Mouse (Mus musculus) neural tube, embryonic 11.5 days (tissue): Measurements from ENCODE around the gene Nsfl1c. TPM values are rescaled to one million over a fixed set of nuclear protein-coding genes. Genes with fewer than 3 reads are reported as not detected.
A peak's percentile ranks its signal among the peaks of the same experiment; 100 is the strongest.

Source experiments
- ATAC-seq: fragments of 200-750 bp; cut with Nextera tagmentation; 2 replicates; pipeline ENCODE4 v1.8.0; 2017; ENCODE audit warnings: moderate number of reproducible peaks, mild to moderate bottlenecking, moderate TSS enrichment, moderate library complexity; ENCODE audit not compliant: insufficient read depth, low FRiP score, low TSS enrichment
- DNase-seq: peaks from one replicate; pipeline ENCODE4 v3.0.0-alpha.2; 2015; ENCODE audit warnings: low spot score
- H3K27ac ChIP-seq: fragments of 300-500 bp; sonication (generic); 2 replicates; pipeline ENCODE4 v1.5.1; 2014; ENCODE audit warnings: low read depth, mild to moderate bottlenecking, low read length
- H3K27me3 ChIP-seq: fragments of 300-500 bp; sonication (generic); 2 replicates; pipeline ENCODE4 v1.6.1; 2014; ENCODE audit warnings: mild to moderate bottlenecking, low read length, mixed read lengths; ENCODE audit not compliant: control insufficient read depth, insufficient read depth
- H3K36me3 ChIP-seq: fragments of 300-500 bp; sonication (generic); 2 replicates; pipeline ENCODE4 v1.6.1; 2014; ENCODE audit warnings: mild to moderate bottlenecking, low read length, moderate library complexity, mixed read lengths; ENCODE audit not compliant: control insufficient read depth, insufficient read depth
- H3K4me1 ChIP-seq: fragments of 300-500 bp; sonication (generic); 2 replicates; pipeline ENCODE4 v1.6.1; 2014; ENCODE audit warnings: low read length, mixed read lengths; ENCODE audit not compliant: control insufficient read depth, insufficient read depth
- H3K4me2 ChIP-seq: fragments of 300-500 bp; sonication (generic); 2 replicates; pipeline ENCODE4 v1.6.1; 2014; ENCODE audit warnings: low read depth, mild to moderate bottlenecking, moderate library complexity
- H3K4me3 ChIP-seq: fragments of 300-500 bp; sonication (generic); 2 replicates; pipeline ENCODE4 v1.5.1; 2014; ENCODE audit warnings: low read depth, low read length
- H3K9ac ChIP-seq: fragments of 300-500 bp; sonication (generic); 2 replicates; pipeline ENCODE4 v1.6.1; 2014; ENCODE audit warnings: mild to moderate bottlenecking, low read length
- H3K9me3 ChIP-seq: fragments of 300-500 bp; sonication (generic); 2 replicates; pipeline ENCODE4 v1.6.1; 2016; ENCODE audit warnings: low read length; ENCODE audit not compliant: control insufficient read depth
- WGBS: fragments of 180-500 bp; shearing (Covaris S2); extraction: QIAGEN DNeasy Blood & Tissue Kit; methylation state at CpG from one replicate; pipeline ENCODE4 v1.1.7; 2014; 5-methylcytosine and 5-hydroxymethylcytosine counted together
- polyA plus RNA-seq: library from polyadenylated mRNA; unstranded; fragments of >200 nt; fragmentation: Nextera tagmentation; extraction: Ambion mirVana; gene quantifications from 2 replicates; pipeline ENCODE4 v1.2.1, GENCODE M21; 2014

The Nsfl1c gene
- polyA plus RNA-seq, 1 experiment from 2014 or later: 297 TPM

GRCm38 (mm10) chr2:151536618-151536974 lies 42.6 kb downstream of the Nsfl1c start:
- no peak for ATAC-seq

GRCm38 (mm10) chr2:151538646-151539045 lies 44.7 kb downstream of the Nsfl1c start:
- no peak for DNase-seq
- no peak overlapping the region for H3K9ac ChIP-seq
- 62% methylated on average over 4 of the region's 4 CpGs for WGBS
- H3K27ac ChIP-seq: no peak overlapping the region
- H3K4me1 ChIP-seq: 0 out of 2 replicates have a peak, but pooled peaks cover 4% of the 10 kb centered on the region
- no peaks in the 10 kb centered on the region for H3K36me3 ChIP-seq
- ATAC-seq: no peak
- no peaks in the 10 kb centered on the region for H3K27me3 ChIP-seq
- no peak overlapping the region for H3K4me3 ChIP-seq
- no peaks in the 10 kb centered on the region for H3K9me3 ChIP-seq
- H3K4me2 ChIP-seq: no peak overlapping the region

More at GRCm38 (mm10) chr2:151536618-151536974, 42.6 kb downstream of the Nsfl1c start:
- Histone ChIP-seq H3K9me3 (no peaks in the 10 kb centered on the region), H3K4me3 (no peak overlapping the region), H3K4me2 (no peak overlapping the region), H3K4me1 (0 out of 2 replicates have a peak, but pooled peaks cover 3% of the 10 kb centered on the region), H3K27ac (no peak overlapping the region), H3K27me3 (no peaks in the 10 kb centered on the region), H3K36me3 (no peaks in the 10 kb centered on the region), H3K9ac (no peak overlapping the region)
- no peak for DNase-seq
- WGBS: 85% methylated on average over 5 of the region's 5 CpGs

GRCm38 (mm10) chr2:151542323-151543062 lies 48.5 kb downstream of the Nsfl1c start, which contains the start of gene Fkbp1a:
Gene Fkbp1a (plus strand): TSS chr2:151542483.
- under 1% methylated on average over 71 of the region's 93 CpGs for WGBS
- Histone ChIP-seq H3K9me3 (no peaks in the 10 kb centered on the region), H3K4me3 (peak within 1 kb of the TSS; percentile 97)

GRCm38 (mm10) chr2:151543063-151543895 lies 49.3 kb downstream of the Nsfl1c start:
- Histone ChIP-seq H3K4me3 (peak overlapping the region; percentile 97), H3K27me3 (no peaks in the 10 kb centered on the region)
- peak; percentile 59 for DNase-seq

More at GRCm38 (mm10) chr2:151542323-151543062, 48.5 kb downstream of the Nsfl1c start, which contains the start of gene Fkbp1a:
- no peaks in the 10 kb centered on the region for H3K27me3 ChIP-seq
- peak; percentile 97 for DNase-seq
- peak within 1 kb of the TSS; percentile 92 for H3K9ac ChIP-seq
- H3K4me1 ChIP-seq: 0 out of 2 replicates have a peak, but pooled peaks cover 4% of the 10 kb centered on the region
- no peaks in the 10 kb centered on the region; the same call in 1 of the 2 replicates for H3K36me3 ChIP-seq
- H3K27ac ChIP-seq: peak within 1 kb of the TSS; percentile 83
- peak; percentile 95 for ATAC-seq
- peak within 1 kb of the TSS; percentile 75 for H3K4me2 ChIP-seq

GRCm38 (mm10) chr2:151544673-151545072 lies 50.7 kb downstream of the Nsfl1c start:
- DNase-seq (no peak), ATAC-seq (no peak)
- no peak overlapping the region for H3K27ac ChIP-seq
- H3K9me3 ChIP-seq: no peaks in the 10 kb centered on the region
- 81% methylated on average over 6 of the region's 6 CpGs for WGBS
- no peaks in the 10 kb centered on the region; the same call in 1 of the 2 replicates for H3K36me3 ChIP-seq
- 0 out of 2 replicates have a peak, but pooled peaks cover 4% of the 10 kb centered on the region for H3K4me1 ChIP-seq
- H3K4me3 ChIP-seq: no peak overlapping the region
- no peaks in the 10 kb centered on the region for H3K27me3 ChIP-seq
- no peak overlapping the region for H3K9ac ChIP-seq
- no peak overlapping the region for H3K4me2 ChIP-seq

More at GRCm38 (mm10) chr2:151543063-151543895, 49.3 kb downstream of the Nsfl1c start:
- Histone ChIP-seq H3K9ac (peak overlapping the region; percentile 92), H3K36me3 (no peaks in the 10 kb centered on the region; the same call in 1 of the 2 replicates), H3K9me3 (no peaks in the 10 kb centered on the region), H3K4me1 (0 out of 2 replicates have a peak, but pooled peaks cover 4% of the 10 kb centered on the region), H3K27ac (peak overlapping the region; percentile 83), H3K4me2 (peak overlapping the region; percentile 75)
- ATAC-seq: 0 out of 2 replicates have a peak, but pooled peaks have one; percentile 13
- 3% methylated on average over 21 of the region's 21 CpGs for WGBS

GRCm38 (mm10) chr2:151546571-151546970 lies 52.6 kb downstream of the Nsfl1c start:
- DNase-seq: no peak
- no peak overlapping the region for H3K9ac ChIP-seq

GRCm38 (mm10) chr2:151549615-151550121 lies 55.7 kb downstream of the Nsfl1c start:
- DNase-seq (no peak), ATAC-seq (no peak)
- no peaks in the 10 kb centered on the region for H3K9me3 ChIP-seq
- no peak overlapping the region for H3K4me2 ChIP-seq
- H3K4me1 ChIP-seq: no peaks in the 10 kb centered on the region
- no peak overlapping the region for H3K4me3 ChIP-seq
- H3K27me3 ChIP-seq: no peaks in the 10 kb centered on the region
- WGBS: 97% methylated on average over 3 of the region's 3 CpGs
- H3K9ac ChIP-seq: no peak overlapping the region
- no peak overlapping the region for H3K27ac ChIP-seq
- peaks cover 7% of the 10 kb centered on the region; the same call in 1 of the 2 replicates for H3K36me3 ChIP-seq

More at GRCm38 (mm10) chr2:151546571-151546970, 52.6 kb downstream of the Nsfl1c start:
- 89% methylated on average over 4 of the region's 4 CpGs for WGBS
- 0 out of 2 replicates have a peak, but pooled peaks cover 1% of the 10 kb centered on the region for H3K4me1 ChIP-seq
- ATAC-seq: no peak
- H3K4me3 ChIP-seq: no peak overlapping the region
- no peaks in the 10 kb centered on the region for H3K9me3 ChIP-seq
- no peak overlapping the region for H3K4me2 ChIP-seq
- no peaks in the 10 kb centered on the region for H3K27me3 ChIP-seq
- H3K27ac ChIP-seq: no peak overlapping the region
- H3K36me3 ChIP-seq: peaks cover 3% of the 10 kb centered on the region; the same call in 1 of the 2 replicates
